Mouse (Mus musculus) erythroblast, adult 5-6 weeks (primary cell): ENCODE measurements around the gene Gm5460. TPM values are rescaled to one million over a fixed set of nuclear protein-coding genes. Genes with fewer than 3 reads are reported as not detected.

Experiments used
- ATAC-seq: replicated peaks from 2 replicates; pipeline ENCODE4 v1.8.0; 2016; ENCODE audit warnings: moderate number of reproducible peaks, mild to moderate bottlenecking, moderate TSS enrichment, inconsistent platforms; ENCODE audit not compliant: poor library complexity, low FRiP score, severe bottlenecking
- total RNA-seq, 2 experiments: library from RNA; stranded (forward) in 1 of 2; stranded (reverse) in 1 of 2; fragments of 150-400 nt in 1 of 2; fragments of 200-764, 138-1000 nt in 1 of 2; gene quantifications; 2 replicates each; pipeline versions ENCODE4 v1.2.3 to v1.2.4; 2015 to 2017; ENCODE audit warnings: low replicate concordance in 2 of 2

Gm5460 gene
- total RNA-seq, 2 experiments from 2014 or later: not detected

DNA sequence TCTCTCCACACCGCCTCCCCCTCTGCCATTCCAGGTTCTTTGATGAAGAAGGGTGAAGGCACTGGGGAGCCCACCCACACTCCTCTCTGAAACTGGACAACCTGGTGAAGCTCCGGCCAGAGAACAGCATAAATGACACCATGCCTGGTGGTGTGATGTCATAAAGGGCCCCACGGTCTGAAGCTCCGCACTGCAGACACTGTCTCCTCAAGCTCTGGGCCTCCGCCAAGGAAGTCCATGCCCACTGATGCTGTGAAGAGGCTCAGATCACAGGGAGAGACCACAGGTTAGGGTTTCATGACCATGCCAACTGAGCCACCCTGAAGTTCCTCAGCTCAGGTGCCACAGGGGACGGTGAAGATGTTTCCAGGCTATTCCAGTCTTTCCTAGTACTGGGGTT lies 36.0 kb downstream of the Gm5460 start, which contains the start of gene Antxrl:
Gene Antxrl, plus strand, starts transcription at position 192 of the 400 bp plus-strand sequence.
- ATAC-seq: no peak

DNA sequence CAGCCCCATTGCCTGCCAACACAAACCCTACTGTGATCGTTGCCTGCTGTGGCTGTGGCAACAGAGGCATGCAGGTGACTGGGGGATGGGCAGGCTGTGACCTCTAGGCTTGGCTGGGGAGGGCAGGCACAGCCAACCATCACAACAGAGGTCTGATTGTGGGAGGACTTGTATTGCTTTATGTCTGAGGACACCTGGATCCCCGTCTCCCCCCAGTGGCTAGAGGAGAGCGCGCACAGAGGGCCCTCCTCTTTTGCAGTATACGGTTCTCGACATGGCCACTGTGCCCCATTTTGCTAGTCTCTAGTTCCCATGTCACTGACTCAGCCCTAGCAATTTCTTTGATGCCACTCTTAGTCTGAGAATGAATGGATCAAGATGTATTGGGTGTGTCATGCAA lies 55.1 kb downstream of the Gm5460 start:
- no peak for ATAC-seq

DNA sequence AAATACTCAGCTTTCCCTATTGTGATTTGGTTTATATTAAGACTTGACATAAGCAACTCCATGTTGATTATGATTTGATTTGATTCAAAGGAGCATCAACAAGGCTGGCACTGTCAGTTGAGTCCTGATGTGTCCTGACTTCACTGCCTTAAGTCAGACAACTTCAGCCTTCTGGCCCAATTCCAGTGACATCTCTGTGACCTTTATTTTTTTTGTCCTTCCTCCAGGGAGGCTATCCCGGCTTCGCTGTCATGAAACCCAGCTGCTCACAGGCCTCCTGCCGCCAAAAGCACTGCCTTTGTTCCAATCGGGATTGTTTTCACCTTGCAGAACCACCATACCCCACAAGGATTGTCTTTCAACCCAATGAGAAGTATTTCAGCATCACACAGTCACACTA lies 58.8 kb downstream of the Gm5460 start:
- ATAC-seq: no peak

DNA sequence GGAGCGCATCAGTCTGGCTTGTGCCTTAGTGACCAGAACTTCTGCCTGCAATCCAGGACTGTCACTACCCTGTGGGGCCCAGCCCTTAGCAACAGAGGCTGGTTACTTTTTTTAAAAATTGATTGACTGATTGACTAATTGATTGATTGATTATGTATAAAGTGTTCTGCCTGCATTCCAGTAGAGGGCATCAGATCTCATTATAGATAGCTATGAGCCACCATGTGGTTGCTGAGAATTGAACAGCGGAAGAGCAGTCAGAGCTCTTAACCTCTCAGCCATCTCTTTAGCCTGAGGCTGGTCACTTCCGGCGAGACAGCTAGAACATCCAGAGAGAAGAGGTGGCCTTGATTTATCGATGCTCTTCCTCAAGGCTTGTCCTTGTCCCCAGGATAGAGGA lies 60.7 kb downstream of the Gm5460 start:
- ATAC-seq: no peak

DNA sequence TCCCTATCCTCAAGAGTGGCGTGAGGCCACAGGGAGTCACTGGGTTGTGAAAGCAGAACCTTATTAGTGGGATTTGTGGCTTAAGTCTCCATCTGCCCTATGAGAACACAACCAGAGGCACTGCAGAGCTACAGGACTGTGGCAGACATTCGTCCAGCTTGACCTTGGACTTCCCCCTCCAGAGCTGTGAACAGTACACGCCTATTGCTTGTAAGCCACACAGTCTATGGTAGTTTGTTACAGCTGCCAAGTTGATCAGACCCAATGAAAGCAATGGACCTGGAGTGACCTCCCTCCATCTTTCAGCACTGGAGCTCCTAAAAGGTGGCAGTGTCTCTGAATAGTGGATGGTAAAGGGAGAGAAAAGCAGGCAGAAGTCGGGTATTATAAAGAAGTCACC lies 61.7 kb downstream of the Gm5460 start:
- ATAC-seq: no peak

DNA sequence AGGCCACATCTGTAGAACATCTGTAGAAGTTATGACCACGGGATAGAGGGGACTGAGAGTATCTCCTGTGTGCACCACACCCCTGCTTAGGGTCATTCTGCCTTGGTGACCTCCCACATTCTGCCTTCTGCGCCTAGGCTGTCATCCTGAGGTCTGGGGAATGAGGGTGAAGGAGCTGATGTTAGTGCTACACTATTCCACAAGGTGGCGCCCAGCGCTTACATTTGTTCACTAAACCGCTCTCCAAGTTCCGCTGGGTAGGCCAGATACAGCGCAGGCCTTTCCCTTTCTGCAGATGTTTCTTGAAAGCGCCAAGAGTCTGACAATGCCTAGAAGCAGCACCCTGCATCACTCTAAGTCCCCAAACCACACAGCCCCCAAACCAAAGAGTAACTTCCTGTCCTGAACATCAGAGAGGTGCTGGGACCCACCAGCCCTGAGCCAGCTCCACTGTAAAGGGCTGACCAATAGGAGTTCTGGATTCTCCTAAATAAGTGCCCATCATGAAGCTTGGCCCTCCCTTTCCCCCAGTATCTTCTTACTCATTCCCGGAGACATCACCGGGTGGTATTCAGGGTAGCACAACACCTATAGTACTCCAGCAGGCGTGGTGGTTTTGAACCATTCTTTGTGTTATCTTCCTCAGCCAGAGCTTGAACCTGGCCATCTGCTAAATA lies 63.9 kb downstream of the Gm5460 start:
- no peak for ATAC-seq

DNA sequence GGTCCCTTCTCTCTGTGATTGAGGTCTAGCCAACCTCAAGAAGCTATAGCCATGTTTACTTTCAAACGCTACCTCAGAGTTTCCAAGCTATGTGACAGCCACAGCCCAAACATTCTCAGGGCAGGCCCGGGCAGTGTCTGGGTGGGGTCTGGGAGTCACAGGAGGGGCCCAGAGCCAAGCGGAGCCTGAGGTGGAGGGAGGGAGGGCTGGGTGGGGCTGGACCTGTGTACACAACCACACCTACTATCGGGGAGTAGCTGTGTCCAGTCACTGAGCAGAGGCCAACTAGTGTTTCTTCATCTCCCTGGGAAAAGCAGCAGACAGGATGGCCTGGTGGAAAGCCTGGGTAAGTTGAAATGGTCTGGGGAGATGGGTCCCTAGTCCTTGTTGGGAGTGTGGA lies 69.2 kb downstream of the Gm5460 start, which contains the start of gene Anxa8:
Gene Anxa8, plus strand, starts transcription at position 251 of the 400 bp plus-strand sequence.
- no peak for ATAC-seq

DNA sequence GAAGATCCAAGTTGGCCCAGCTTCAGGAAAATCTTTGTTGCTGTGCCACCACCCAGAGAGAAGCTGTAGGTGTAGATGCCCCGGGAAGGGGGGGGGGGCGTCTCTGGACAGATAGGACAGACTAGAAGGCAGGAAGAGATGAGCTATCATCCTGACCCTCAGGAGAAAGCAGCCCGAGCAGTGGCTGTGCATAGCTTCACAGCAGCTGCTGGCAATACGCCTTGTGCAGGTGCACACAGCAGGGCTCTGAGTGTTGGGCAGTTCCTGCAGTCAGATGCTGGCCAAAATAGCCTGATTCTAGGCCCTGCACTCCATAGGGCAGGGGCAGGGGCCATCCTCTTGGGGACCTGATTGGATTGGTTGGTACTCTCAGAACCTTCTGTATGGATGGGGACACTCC lies 70.2 kb downstream of the Gm5460 start:
- no peak for ATAC-seq

DNA sequence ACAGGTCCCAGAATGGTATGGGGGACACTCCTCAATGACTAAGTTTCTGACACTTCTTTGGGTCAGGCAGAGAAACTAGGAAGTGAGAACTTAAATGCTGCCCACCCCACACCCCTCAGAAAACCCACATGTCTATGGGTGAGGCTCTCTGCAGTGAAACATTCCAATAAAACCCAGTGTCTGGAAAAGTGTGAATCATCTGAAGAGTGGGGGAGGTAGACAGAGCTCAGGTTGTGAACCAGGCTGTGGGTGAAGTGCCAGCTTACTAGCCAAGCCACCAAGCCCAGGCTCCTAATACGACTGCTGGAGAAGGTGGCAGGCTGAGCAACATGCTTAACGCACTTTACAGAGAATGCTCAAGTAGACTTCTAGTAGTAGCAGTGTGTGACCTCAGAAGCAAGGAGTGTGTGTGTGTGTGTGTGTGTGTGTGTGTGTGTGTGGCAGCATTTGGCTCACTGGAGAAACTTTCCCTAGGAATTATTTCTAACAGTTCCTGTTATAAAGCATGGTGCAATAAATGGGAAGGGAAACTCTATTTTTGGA lies 71.4 kb downstream of the Gm5460 start:
- ATAC-seq: no peak

DNA sequence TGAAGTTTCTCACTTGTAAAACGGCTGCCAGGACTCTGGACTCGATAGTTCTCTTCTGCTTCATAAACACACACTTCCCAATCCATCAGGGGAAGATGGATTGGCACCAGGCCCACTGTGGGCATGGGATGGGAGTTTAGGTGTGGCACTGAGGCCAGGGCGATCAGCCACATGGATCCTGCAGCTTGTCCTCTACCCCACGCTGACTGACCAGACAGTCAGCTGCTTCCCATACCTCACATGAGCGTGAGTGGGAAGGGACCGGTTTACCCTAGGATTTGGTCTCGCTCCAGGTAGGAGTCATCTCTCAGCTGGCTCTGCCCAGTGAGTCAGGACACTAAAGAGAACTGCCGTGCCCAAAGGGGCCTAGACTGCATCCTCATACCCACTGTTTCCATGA lies 73.2 kb downstream of the Gm5460 start:
- ATAC-seq: no peak

DNA sequence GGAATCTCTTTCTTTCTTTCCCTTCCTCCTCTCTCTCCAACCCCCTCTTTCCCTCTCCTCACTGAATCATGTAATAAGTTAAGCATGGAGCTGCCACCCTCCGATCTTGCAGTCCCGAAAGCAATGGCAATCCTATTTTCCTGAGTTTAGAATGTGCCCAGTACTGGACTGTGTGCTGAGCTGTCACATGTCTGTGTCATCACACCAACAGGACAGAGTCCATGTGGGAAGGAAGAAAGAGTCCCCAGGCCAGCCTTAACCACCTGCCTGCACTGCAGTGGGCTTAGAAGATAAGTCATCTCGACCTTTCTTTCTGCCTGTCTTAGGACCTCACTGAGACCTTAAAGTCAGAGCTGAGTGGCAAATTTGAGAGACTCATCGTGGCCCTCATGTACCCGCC lies 74.9 kb downstream of the Gm5460 start:
- no peak for ATAC-seq

DNA sequence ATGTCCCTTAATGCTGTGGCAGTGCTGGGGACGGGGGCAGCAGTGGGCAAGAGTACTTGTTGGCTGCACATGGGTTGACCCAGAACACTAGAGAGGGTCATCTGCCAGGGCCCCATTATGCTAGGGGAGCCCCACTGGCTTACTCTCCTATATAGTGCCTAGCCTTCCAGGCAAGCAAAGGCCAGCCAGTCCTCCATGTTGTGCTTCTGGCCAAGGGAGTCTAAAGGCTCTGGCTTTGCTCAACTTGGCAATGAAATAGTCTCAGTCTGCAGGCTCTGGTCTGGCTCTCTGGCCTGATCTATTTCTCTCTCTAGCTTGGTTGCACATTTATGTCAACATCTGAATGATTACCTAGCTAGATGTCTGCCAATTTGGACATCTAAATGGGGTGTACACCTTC lies 76.3 kb downstream of the Gm5460 start:
- ATAC-seq: no peak

DNA sequence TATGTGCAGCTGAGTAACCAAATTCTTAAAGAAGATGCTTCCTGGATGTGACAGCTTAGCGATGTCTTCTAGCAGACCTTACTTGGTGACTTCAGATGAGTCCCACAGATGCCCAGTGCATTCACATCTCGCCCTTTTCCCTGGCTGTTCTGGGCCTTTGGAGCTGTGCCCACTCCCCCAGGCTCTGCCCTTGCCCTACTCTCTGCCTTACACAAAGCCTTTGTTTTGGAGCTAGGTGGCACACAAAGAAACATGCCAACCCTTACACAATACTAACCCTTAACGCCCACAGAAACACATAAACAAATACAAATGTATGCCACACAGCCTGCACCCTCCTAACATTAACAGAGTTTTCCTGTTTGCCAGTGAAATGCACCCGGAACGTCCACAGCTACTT lies 79.6 kb downstream of the Gm5460 start:
- no peak for ATAC-seq

Other genes with a start within 250 kb of the Gm5460 start
- not detected in 2 replicates for gene Gdf10, start 93.2 kb upstream of the Gm5460 start, total RNA-seq (2015; ENCODE audit: low replicate concordance)
- not detected in 2 replicates for gene Gdf10, start 93.2 kb upstream of the Gm5460 start, total RNA-seq (2017; ENCODE audit: low replicate concordance)
- gene Gdf2, start 75.7 kb upstream of the Gm5460 start, total RNA-seq (2015; ENCODE audit: low replicate concordance): not detected in 2 replicates
- gene Gdf2, start 75.7 kb upstream of the Gm5460 start, total RNA-seq (2017; ENCODE audit: low replicate concordance): not detected in 2 replicates
- not detected in 2 replicates for gene Rbp3, start 62.8 kb upstream of the Gm5460 start, total RNA-seq (2015; ENCODE audit: low replicate concordance)
- not detected in 2 replicates for gene Rbp3, start 62.8 kb upstream of the Gm5460 start, total RNA-seq (2017; ENCODE audit: low replicate concordance)
- not detected in 2 replicates for gene Zfp488, start 38.0 kb upstream of the Gm5460 start, total RNA-seq (2015; ENCODE audit: low replicate concordance)
- gene Zfp488, start 38.0 kb upstream of the Gm5460 start, total RNA-seq (2017; ENCODE audit: low replicate concordance): 0.14 TPM in 1 of 2 replicates, not detected in the other
- not detected in 2 replicates for gene Gm30083, start 1.6 kb upstream of the Gm5460 start, total RNA-seq (2015; ENCODE audit: low replicate concordance)
- not detected in 2 replicates for gene Gm30083, start 1.6 kb upstream of the Gm5460 start, total RNA-seq (2017; ENCODE audit: low replicate concordance)
- gene Antxrl, start 35.9 kb downstream of the Gm5460 start, total RNA-seq (2015; ENCODE audit: low replicate concordance): not detected in 2 replicates
- gene Antxrl, start 35.9 kb downstream of the Gm5460 start, total RNA-seq (2017; ENCODE audit: low replicate concordance): not detected in 2 replicates
- gene Anxa8, start 69.2 kb downstream of the Gm5460 start, total RNA-seq (2015; ENCODE audit: low replicate concordance): not detected in 2 replicates
- not detected in 2 replicates for gene Anxa8, start 69.2 kb downstream of the Gm5460 start, total RNA-seq (2017; ENCODE audit: low replicate concordance)
- not detected in 2 replicates for gene A630023A22Rik, start 86.0 kb downstream of the Gm5460 start, total RNA-seq (2015; ENCODE audit: low replicate concordance)
- gene A630023A22Rik, start 86.0 kb downstream of the Gm5460 start, total RNA-seq (2017; ENCODE audit: low replicate concordance): not detected in 2 replicates
- not detected in 2 replicates for gene Npy4r, start 135.7 kb downstream of the Gm5460 start, total RNA-seq (2015; ENCODE audit: low replicate concordance)
- not detected in 2 replicates for gene Npy4r, start 135.7 kb downstream of the Gm5460 start, total RNA-seq (2017; ENCODE audit: low replicate concordance)
- not detected in 2 replicates for gene Gprin2, start 184.9 kb downstream of the Gm5460 start, total RNA-seq (2015; ENCODE audit: low replicate concordance)
- gene Gprin2, start 184.9 kb downstream of the Gm5460 start, total RNA-seq (2017; ENCODE audit: low replicate concordance): not detected in 2 replicates
- not detected in 2 replicates for gene Syt15, start 202.8 kb downstream of the Gm5460 start, total RNA-seq (2015; ENCODE audit: low replicate concordance)
- not detected in 2 replicates for gene Syt15, start 202.8 kb downstream of the Gm5460 start, total RNA-seq (2017; ENCODE audit: low replicate concordance)